Mouse (Mus musculus): ENCODE measurements around the gene Zfp574. TPM values are rescaled to one million over a fixed set of nuclear protein-coding genes. Genes with fewer than 3 reads are reported as not detected.
A peak's percentile ranks its signal among the peaks of the same experiment; 100 is the strongest.

The Zfp574 gene
- total and polyA plus RNA-seq, 2 experiments from 2014 or later: 31.5 to 33.0 TPM

DNA sequence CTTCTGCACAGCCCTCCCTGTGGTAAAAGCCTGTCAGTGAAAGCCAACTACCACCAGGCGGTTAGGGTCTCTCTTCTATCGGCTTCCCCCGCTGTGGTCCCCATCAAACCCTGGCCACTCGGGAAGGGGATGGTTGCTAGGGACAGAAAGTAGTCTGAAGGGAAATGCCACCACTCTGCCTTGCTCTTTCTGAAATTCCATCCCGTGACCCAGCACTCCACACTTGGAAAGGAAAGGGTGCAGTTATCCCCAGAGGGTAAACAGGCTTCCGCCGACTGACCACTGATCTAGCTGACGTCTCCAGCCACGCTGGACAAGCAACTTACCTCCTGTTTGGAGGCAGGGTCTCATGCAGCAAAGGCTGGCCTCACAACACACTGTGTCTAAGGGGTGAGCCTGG, 55.6 kb downstream of the Zfp574 start:
- ATAC-seq (no peak), DNase-seq (no peak)
- no peak overlapping the region for H3K27ac ChIP-seq (ENCODE audit: low read depth, low read length)
- H3K9ac ChIP-seq: no peak overlapping the region
- H3K9me3 ChIP-seq (ENCODE audit: low read length): no peaks in the 10 kb centered on the region
- H3K36me3 ChIP-seq (ENCODE audit: insufficient read depth): no peaks in the 10 kb centered on the region
- no peaks in the 10 kb centered on the region for H3K4me1 ChIP-seq (ENCODE audit: insufficient read depth)
- no peak overlapping the region for H3K4me2 ChIP-seq (ENCODE audit: low read depth)
- no peaks in the 10 kb centered on the region for H3K27me3 ChIP-seq (ENCODE audit: insufficient read depth, low read length)
- 76% methylated on average over 9 of the region's 9 CpGs for WGBS
- no peak overlapping the region for H3K4me3 ChIP-seq (ENCODE audit: low read depth, low read length)
- TF ChIP-seq CTCF (IDR thresholded peaks at IDR 0.05; ENCODE audit: low read depth): no peak

DNA sequence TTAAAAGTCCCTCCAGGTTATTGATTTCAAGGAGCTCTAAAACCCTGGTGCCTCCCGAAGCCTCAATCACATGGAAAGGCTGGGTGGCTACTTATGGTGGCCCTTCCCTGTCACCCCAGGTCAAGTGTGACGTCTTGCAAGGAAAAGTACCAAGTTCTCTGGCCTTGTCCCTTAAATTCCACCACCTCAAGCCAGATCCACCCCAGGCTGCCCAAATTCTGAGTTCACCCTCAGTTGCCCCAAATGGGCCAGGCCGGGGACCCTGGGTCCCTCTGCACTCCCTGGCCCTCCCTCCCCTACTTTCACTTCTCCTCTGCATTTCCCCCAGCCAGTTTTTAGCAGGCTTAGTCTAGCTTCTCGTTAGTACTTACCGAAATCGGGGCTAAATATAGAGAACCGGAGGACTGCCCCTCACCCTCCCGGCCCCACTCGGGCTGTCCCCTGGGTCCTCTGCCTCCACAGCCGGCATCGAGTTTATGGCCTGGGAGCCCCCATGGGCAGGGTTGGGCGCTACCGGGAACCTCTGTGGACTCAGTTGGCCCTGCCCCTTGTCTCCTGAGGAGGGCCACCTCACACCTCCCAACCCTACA, 57.1 kb downstream of the Zfp574 start:
- no peak overlapping the region for H3K4me2 ChIP-seq (ENCODE audit: low read depth)
- H3K27ac ChIP-seq (ENCODE audit: low read depth, low read length): no peak overlapping the region
- 67% methylated on average over 13 of the region's 13 CpGs for WGBS
- H3K4me1 ChIP-seq (ENCODE audit: insufficient read depth): peaks cover 7% of the 10 kb centered on the region; the same call in 1 of the 2 replicates
- no peak overlapping the region for H3K9ac ChIP-seq
- no peak for ATAC-seq
- H3K4me3 ChIP-seq (ENCODE audit: low read depth, low read length): no peak overlapping the region
- H3K36me3 ChIP-seq (ENCODE audit: insufficient read depth): no peaks in the 10 kb centered on the region
- no peaks in the 10 kb centered on the region for H3K9me3 ChIP-seq (ENCODE audit: low read length)
- no peak for DNase-seq
- H3K27me3 ChIP-seq (ENCODE audit: insufficient read depth, low read length): no peaks in the 10 kb centered on the region
- no peak for TF ChIP-seq CTCF (IDR thresholded peaks at IDR 0.05; ENCODE audit: low read depth)

DNA sequence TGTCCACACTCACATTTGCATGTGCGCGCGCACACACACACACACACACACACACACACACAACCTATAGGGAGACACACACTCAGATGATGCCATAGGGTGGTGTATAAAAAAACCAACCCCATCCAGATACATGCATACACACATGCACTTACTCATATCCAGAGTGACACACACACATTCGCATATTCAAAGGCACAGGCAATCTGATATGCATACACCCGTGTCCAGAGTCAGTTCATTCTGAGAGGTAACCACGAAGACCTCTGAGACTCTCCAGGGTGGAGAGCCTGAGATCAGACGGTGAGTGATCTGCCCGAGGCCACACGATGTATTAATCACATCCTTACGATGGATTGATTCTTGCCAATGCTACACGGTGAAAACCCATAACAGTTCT, 58.2 kb downstream of the Zfp574 start:
- TF ChIP-seq CTCF (IDR thresholded peaks at IDR 0.05; ENCODE audit: low read depth): no peak
- H3K27ac ChIP-seq (ENCODE audit: low read depth, low read length): no peak overlapping the region
- H3K4me3 ChIP-seq (ENCODE audit: low read depth, low read length): no peak overlapping the region
- no peak for ATAC-seq
- DNase-seq: no peak
- H3K4me1 ChIP-seq (ENCODE audit: insufficient read depth): peaks cover 7% of the 10 kb centered on the region; the same call in 1 of the 2 replicates
- H3K9me3 ChIP-seq (ENCODE audit: low read length): no peaks in the 10 kb centered on the region
- H3K9ac ChIP-seq: no peak overlapping the region
- 89% methylated on average over 11 of the region's 11 CpGs for WGBS
- H3K36me3 ChIP-seq (ENCODE audit: insufficient read depth): no peaks in the 10 kb centered on the region
- H3K27me3 ChIP-seq (ENCODE audit: insufficient read depth, low read length): no peaks in the 10 kb centered on the region
- no peak overlapping the region for H3K4me2 ChIP-seq (ENCODE audit: low read depth)

DNA sequence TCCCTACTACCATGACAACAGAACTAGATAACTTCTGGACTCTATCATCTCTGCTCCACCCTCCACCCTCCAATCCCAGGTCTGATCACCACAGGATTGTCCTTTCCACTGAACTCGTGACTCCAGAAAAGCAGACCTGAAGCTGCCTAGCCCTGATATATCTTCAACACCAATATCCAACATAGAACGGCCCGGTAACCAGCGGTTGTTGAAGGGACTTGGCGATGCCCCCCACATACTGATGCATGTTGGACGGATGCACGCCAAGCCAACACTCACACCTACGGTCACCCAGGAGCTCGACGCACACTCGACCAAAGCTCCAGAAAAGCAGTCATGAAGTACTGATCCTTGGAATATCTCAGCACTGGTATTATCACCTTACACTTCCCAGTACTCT, 58.9 kb downstream of the Zfp574 start:
- H3K36me3 ChIP-seq (ENCODE audit: insufficient read depth): no peaks in the 10 kb centered on the region
- no peak overlapping the region for H3K9ac ChIP-seq
- H3K4me3 ChIP-seq (ENCODE audit: low read depth, low read length): no peak overlapping the region
- H3K4me1 ChIP-seq (ENCODE audit: insufficient read depth): peaks cover 7% of the 10 kb centered on the region; the same call in 1 of the 2 replicates
- H3K9me3 ChIP-seq (ENCODE audit: low read length): no peaks in the 10 kb centered on the region
- no peak overlapping the region for H3K27ac ChIP-seq (ENCODE audit: low read depth, low read length)
- DNase-seq (no peak), ATAC-seq (no peak)
- no peaks in the 10 kb centered on the region for H3K27me3 ChIP-seq (ENCODE audit: insufficient read depth, low read length)
- WGBS: 90% methylated on average over 11 of the region's 11 CpGs
- no peak for TF ChIP-seq CTCF (IDR thresholded peaks at IDR 0.05; ENCODE audit: low read depth)
- no peak overlapping the region for H3K4me2 ChIP-seq (ENCODE audit: low read depth)

DNA sequence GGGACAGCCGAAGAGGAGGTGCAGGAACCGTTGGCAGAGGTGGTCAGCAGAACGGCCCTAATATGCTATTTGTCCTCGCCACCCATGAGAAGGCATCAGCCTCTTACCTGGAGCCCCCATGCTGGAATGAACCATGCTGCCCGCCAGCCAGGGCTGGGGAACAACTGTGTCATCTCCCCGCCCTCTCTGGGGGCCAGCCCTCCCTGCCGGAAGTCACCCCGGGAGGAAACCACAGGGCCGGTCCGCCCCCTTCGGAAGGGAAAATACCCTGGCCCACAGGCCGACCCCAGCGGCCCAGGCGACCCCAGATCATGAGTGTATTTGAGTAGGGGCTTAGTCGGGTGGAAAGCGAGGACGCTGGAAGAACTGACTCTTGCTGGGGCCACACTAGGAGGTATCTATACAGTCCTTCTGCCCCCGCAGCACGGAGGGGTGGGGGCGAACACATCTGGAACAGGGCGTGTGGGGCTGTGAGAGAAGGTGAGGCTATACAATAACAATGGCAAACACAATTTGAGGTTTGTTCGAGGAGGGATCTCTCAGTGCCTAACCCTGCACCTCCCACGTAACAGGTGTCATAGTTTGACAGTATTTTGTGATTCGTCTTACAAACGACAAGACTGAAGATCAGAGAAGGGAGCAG, 60.1 kb downstream of the Zfp574 start:
- Histone ChIP-seq H3K9me3 (ENCODE audit: low read length) (no peaks in the 10 kb centered on the region), H3K4me3 (ENCODE audit: low read depth, low read length) (no peak overlapping the region), H3K4me2 (ENCODE audit: low read depth) (peak overlapping the region; percentile 73; the same call in 1 of the 2 replicates), H3K27ac (ENCODE audit: low read depth, low read length) (no peak overlapping the region), H3K4me1 (ENCODE audit: insufficient read depth) (peaks cover 7% of the 10 kb centered on the region; the same call in 1 of the 2 replicates), H3K9ac (no peak overlapping the region), H3K36me3 (ENCODE audit: insufficient read depth) (no peaks in the 10 kb centered on the region), H3K27me3 (ENCODE audit: insufficient read depth, low read length) (no peaks in the 10 kb centered on the region)
- 10% methylated on average over 25 of the region's 25 CpGs for WGBS
- ATAC-seq: no peak
- DNase-seq: no peak
- no peak for TF ChIP-seq CTCF (IDR thresholded peaks at IDR 0.05; ENCODE audit: low read depth)

Small RNAs within 50 kb of the gene (microRNA-seq; reads per million reads assigned to microRNA genes)
- 0.12 to 0.39 reads per million in 2 experiments for gene Mir6537

Other genes with a start within 250 kb of the Zfp574 start
- 26.5 and 99.9 TPM in 2 replicates for gene Gm9844, start 210.4 kb upstream of the Zfp574 start, total RNA-seq (2014; rRNA removed)
- 35.2 and 38.2 TPM in 2 replicates for gene Gm9844, start 210.4 kb upstream of the Zfp574 start, polyA plus RNA-seq (2015; fragmentation: Nextera tagmentation; extraction: Ambion mirVana)
- not detected in 2 replicates for gene Lypd4, start 202.6 kb upstream of the Zfp574 start, total RNA-seq (2014; rRNA removed)
- gene Lypd4, start 202.6 kb upstream of the Zfp574 start, polyA plus RNA-seq (2015; fragmentation: Nextera tagmentation; extraction: Ambion mirVana): not detected in 2 replicates
- gene Dmrtc2, start 202.5 kb upstream of the Zfp574 start, total RNA-seq (2014; rRNA removed): 0.08 TPM in 1 of 2 replicates, not detected in the other
- 0.23 and 0.28 TPM in 2 replicates for gene Dmrtc2, start 202.5 kb upstream of the Zfp574 start, polyA plus RNA-seq (2015; fragmentation: Nextera tagmentation; extraction: Ambion mirVana)
- gene Rps19, start 188.2 kb upstream of the Zfp574 start, total RNA-seq (2014; rRNA removed): 581 and 723 TPM in 2 replicates
- gene Rps19, start 188.2 kb upstream of the Zfp574 start, polyA plus RNA-seq (2015; fragmentation: Nextera tagmentation; extraction: Ambion mirVana): 1,350 and 1,888 TPM in 2 replicates
- 0.15 and 0.33 TPM in 2 replicates for gene Cd79a, start 175.2 kb upstream of the Zfp574 start, total RNA-seq (2014; rRNA removed)
- 0.47 and 0.54 TPM in 2 replicates for gene Cd79a, start 175.2 kb upstream of the Zfp574 start, polyA plus RNA-seq (2015; fragmentation: Nextera tagmentation; extraction: Ambion mirVana)
- gene Arhgef1, start 169.7 kb upstream of the Zfp574 start, total RNA-seq (2014; rRNA removed): 24.5 and 30.3 TPM in 2 replicates
- gene Arhgef1, start 169.7 kb upstream of the Zfp574 start, polyA plus RNA-seq (2015; fragmentation: Nextera tagmentation; extraction: Ambion mirVana): 16.7 and 26.8 TPM in 2 replicates
- gene Gm4881, start 128.1 kb upstream of the Zfp574 start, total RNA-seq (2014; rRNA removed): 0.54 and 2.1 TPM in 2 replicates
- 0.33 and 0.97 TPM in 2 replicates for gene Gm4881, start 128.1 kb upstream of the Zfp574 start, polyA plus RNA-seq (2015; fragmentation: Nextera tagmentation; extraction: Ambion mirVana)
- 359 and 362 TPM in 2 replicates for gene Rabac1, start 99.8 kb upstream of the Zfp574 start, total RNA-seq (2014; rRNA removed)
- gene Rabac1, start 99.8 kb upstream of the Zfp574 start, polyA plus RNA-seq (2015; fragmentation: Nextera tagmentation; extraction: Ambion mirVana): 393 and 448 TPM in 2 replicates
- 204 and 256 TPM in 2 replicates for gene Atp1a3, start 66.6 kb upstream of the Zfp574 start, total RNA-seq (2014; rRNA removed)
- 432 and 535 TPM in 2 replicates for gene Atp1a3, start 66.6 kb upstream of the Zfp574 start, polyA plus RNA-seq (2015; fragmentation: Nextera tagmentation; extraction: Ambion mirVana)
- 94.1 and 106 TPM in 2 replicates for gene Grik5, start 221 bp upstream of the Zfp574 start, total RNA-seq (2014; rRNA removed)
- 10.2 and 15.8 TPM in 2 replicates for gene Grik5, start 221 bp upstream of the Zfp574 start, polyA plus RNA-seq (2015; fragmentation: Nextera tagmentation; extraction: Ambion mirVana)
- 5.8 and 6.0 TPM in 2 replicates for gene Pou2f2, start 107.2 kb downstream of the Zfp574 start, total RNA-seq (2014; rRNA removed)
- gene Pou2f2, start 107.2 kb downstream of the Zfp574 start, polyA plus RNA-seq (2015; fragmentation: Nextera tagmentation; extraction: Ambion mirVana): 9.8 and 21.2 TPM in 2 replicates
- gene Dedd2, start 148.0 kb downstream of the Zfp574 start, total RNA-seq (2014; rRNA removed): 23.4 and 25.3 TPM in 2 replicates
- gene Dedd2, start 148.0 kb downstream of the Zfp574 start, polyA plus RNA-seq (2015; fragmentation: Nextera tagmentation; extraction: Ambion mirVana): 14.9 and 17.3 TPM in 2 replicates
- 5.0 and 8.3 TPM in 2 replicates for gene Zfp526, start 148.9 kb downstream of the Zfp574 start, total RNA-seq (2014; rRNA removed)
- gene Zfp526, start 148.9 kb downstream of the Zfp574 start, polyA plus RNA-seq (2015; fragmentation: Nextera tagmentation; extraction: Ambion mirVana): 0.59 and 0.98 TPM in 2 replicates
- 150 and 154 TPM in 2 replicates for gene Gsk3a, start 165.3 kb downstream of the Zfp574 start, total RNA-seq (2014; rRNA removed)
- gene Gsk3a, start 165.3 kb downstream of the Zfp574 start, polyA plus RNA-seq (2015; fragmentation: Nextera tagmentation; extraction: Ambion mirVana): 21.0 and 21.5 TPM in 2 replicates
- 11.8 and 16.5 TPM in 2 replicates for gene Erf, start 178.2 kb downstream of the Zfp574 start, total RNA-seq (2014; rRNA removed)
- gene Erf, start 178.2 kb downstream of the Zfp574 start, polyA plus RNA-seq (2015; fragmentation: Nextera tagmentation; extraction: Ambion mirVana): 3.7 and 4.5 TPM in 2 replicates
- 119 and 121 TPM in 2 replicates for gene Cic, start 195.1 kb downstream of the Zfp574 start, total RNA-seq (2014; rRNA removed)
- gene Cic, start 195.1 kb downstream of the Zfp574 start, polyA plus RNA-seq (2015; fragmentation: Nextera tagmentation; extraction: Ambion mirVana): 25.4 and 31.3 TPM in 2 replicates
- 407 and 461 TPM in 2 replicates for gene Pafah1b3, start 225.4 kb downstream of the Zfp574 start, total RNA-seq (2014; rRNA removed)
- 517 and 583 TPM in 2 replicates for gene Pafah1b3, start 225.4 kb downstream of the Zfp574 start, polyA plus RNA-seq (2015; fragmentation: Nextera tagmentation; extraction: Ambion mirVana)
- 2.1 and 2.5 TPM in 2 replicates for gene Prr19, start 228.8 kb downstream of the Zfp574 start, total RNA-seq (2014; rRNA removed)
- 2.6 and 3.5 TPM in 2 replicates for gene Prr19, start 228.8 kb downstream of the Zfp574 start, polyA plus RNA-seq (2015; fragmentation: Nextera tagmentation; extraction: Ambion mirVana)
- gene Tmem145, start 233.5 kb downstream of the Zfp574 start, total RNA-seq (2014; rRNA removed): 55.9 and 63.2 TPM in 2 replicates
- 46.7 and 68.0 TPM in 2 replicates for gene Tmem145, start 233.5 kb downstream of the Zfp574 start, polyA plus RNA-seq (2015; fragmentation: Nextera tagmentation; extraction: Ambion mirVana)
- 50.5 and 67.8 TPM in 2 replicates for gene Megf8, start 244.6 kb downstream of the Zfp574 start, total RNA-seq (2014; rRNA removed)
- 8.7 and 12.8 TPM in 2 replicates for gene Megf8, start 244.6 kb downstream of the Zfp574 start, polyA plus RNA-seq (2015; fragmentation: Nextera tagmentation; extraction: Ambion mirVana)